8 mouse cellular contexts compared by ENCODE assay signal in genomic region chr16:45409064-45409446, GRCm38 (mm10). TPM values are rescaled to one million over a fixed set of nuclear protein-coding genes. Genes with fewer than 3 reads are reported as not detected.
DNase-seq lines count a peak whose midpoint lies in the region; ATAC-seq and TF ChIP-seq lines count a peak whose summit lies in the region.
"Not testable (repeated sequence)": the region's sequence is repeated elsewhere in the genome, so short reads cannot be mapped to it uniquely, and the experiment has no call there.

No protein-coding gene starts in this region.

- H3K9me3 ChIP-seq in forebrain, embryonic 13.5 days (replicated peaks); heart, embryonic 15.5 days (replicated peaks); intestine, embryonic 14.5 days (ENCODE audit: control insufficient read depth, low read length); limb, embryonic 11.5 days (ENCODE audit: control insufficient read depth, low read length); liver, postnatal 0 days (ENCODE audit: low read length); midbrain, embryonic 14.5 days (ENCODE audit: control insufficient read depth, low read length): not testable (repeated sequence)

- H3K27me3 ChIP-seq in cerebellum, adult 2 months (ENCODE audit: control insufficient read depth, insufficient read depth, low read length); forebrain, embryonic 13.5 days; heart, embryonic 15.5 days; intestine, embryonic 14.5 days (replicated peaks; ENCODE audit: control insufficient read depth, insufficient read depth, low read length); limb, embryonic 11.5 days (ENCODE audit: control insufficient read depth, insufficient read depth, low read length); liver, postnatal 0 days (ENCODE audit: insufficient read depth, low read length); midbrain, embryonic 14.5 days (ENCODE audit: control insufficient read depth, insufficient read depth, low read length); spleen, adult 2 months (ENCODE audit: control insufficient read depth, insufficient read depth, low read length): not testable (repeated sequence)

- TF ChIP-seq POLR2A in cerebellum, adult 2 months (IDR thresholded peaks at IDR 0.05; ENCODE audit: borderline replicate concordance, insufficient read depth, low read length); spleen, adult 2 months (IDR thresholded peaks at IDR 0.05; ENCODE audit: low read depth, low read length): not testable (repeated sequence)

- DNase-seq in cerebellum, adult 2 months; intestine, embryonic 14.5 days (ENCODE audit: low spot score); limb, embryonic 11.5 days (ENCODE audit: low spot score); liver, postnatal 0 days; midbrain, embryonic 14.5 days; spleen, adult 2 months (ENCODE audit: low read depth in 1 of 2, low spot score in 2 of 2): not testable (repeated sequence)

- not testable (repeated sequence) for TF ChIP-seq CTCF in cerebellum, adult 2 months (IDR thresholded peaks at IDR 0.05; ENCODE audit: borderline replicate concordance, insufficient read depth, low read depth, low read length); liver, postnatal 0 days (IDR thresholded peaks at IDR 0.05; ENCODE audit: low read depth); spleen, adult 2 months (IDR thresholded peaks at IDR 0.05; ENCODE audit: extremely low read depth, insufficient read depth, insufficient read length, insufficient replicate concordance)

- peak overlapping the region; percentile 79 for H3K4me3 ChIP-seq in cerebellum, adult 2 months (replicated peaks; ENCODE audit: insufficient read depth, low read depth, low read length)
- H3K4me3 ChIP-seq in forebrain, embryonic 13.5 days, result peak overlapping the region; percentile 66
- H3K4me3 ChIP-seq in heart, embryonic 15.5 days, result peak overlapping the region; percentile 71
- peak overlapping the region; percentile 48 for H3K4me3 ChIP-seq in intestine, embryonic 14.5 days (ENCODE audit: low read depth, low read length)
- peak overlapping the region; percentile 45; the same call in 1 of the 2 replicates for H3K4me3 ChIP-seq in limb, embryonic 11.5 days (ENCODE audit: low read depth, low read length)
- peak overlapping the region; percentile 34; the same call in 1 of the 2 replicates for H3K4me3 ChIP-seq in liver, postnatal 0 days (ENCODE audit: low read depth, low read length)
- H3K4me3 ChIP-seq in midbrain, embryonic 14.5 days (replicated peaks; ENCODE audit: low read depth, low read length), result peak overlapping the region; percentile 70
- peak overlapping the region; percentile 94; the same call in 1 of the 2 replicates for H3K4me3 ChIP-seq in spleen, adult 2 months (ENCODE audit: extremely low read depth, insufficient read depth, insufficient read length)

- peak; percentile 46; the same call in 1 of the 2 replicates for ATAC-seq in forebrain, embryonic 13.5 days
- peak; percentile 35; the same call in 1 of the 2 replicates for ATAC-seq in heart, embryonic 15.5 days (replicated peaks; ENCODE audit: insufficient number of reproducible peaks, insufficient read depth, low FRiP score, low read depth)
- peak; percentile 12; the same call in 1 of the 2 replicates for ATAC-seq in intestine, embryonic 14.5 days (replicated peaks; ENCODE audit: low FRiP score, low TSS enrichment, low read depth)
- 0 out of 2 replicates have a peak, but pooled peaks have one; percentile 22 for ATAC-seq in limb, embryonic 11.5 days (ENCODE audit: insufficient number of reproducible peaks, low FRiP score, low TSS enrichment, low read depth)
- not testable (repeated sequence) for ATAC-seq in liver, postnatal 0 days
- peak; percentile 29 for ATAC-seq in midbrain, embryonic 14.5 days (ENCODE audit: low FRiP score, low TSS enrichment)

- not testable (repeated sequence) for TF ChIP-seq EP300 in liver, postnatal 0 days (IDR thresholded peaks at IDR 0.05; ENCODE audit: low read depth)

- H3K36me3 ChIP-seq in forebrain, embryonic 13.5 days (ENCODE audit: poor library complexity, severe bottlenecking); heart, embryonic 15.5 days; intestine, embryonic 14.5 days (ENCODE audit: control insufficient read depth, insufficient read depth, low read length); limb, embryonic 11.5 days (ENCODE audit: control insufficient read depth, insufficient read depth, low read length); liver, postnatal 0 days (replicated peaks; ENCODE audit: insufficient read depth, low read length); midbrain, embryonic 14.5 days (ENCODE audit: control insufficient read depth, insufficient read depth, low read length); spleen, adult 2 months (ENCODE audit: control insufficient read depth, insufficient read depth, low read length): not testable (repeated sequence)

- not testable (repeated sequence) for H3K4me1 ChIP-seq in cerebellum, adult 2 months (ENCODE audit: control insufficient read depth, insufficient read depth, low read length); forebrain, embryonic 13.5 days; heart, embryonic 15.5 days (replicated peaks); intestine, embryonic 14.5 days (replicated peaks; ENCODE audit: control insufficient read depth, insufficient read depth, low read length); limb, embryonic 11.5 days (ENCODE audit: control insufficient read depth, insufficient read depth, low read length); liver, postnatal 0 days (ENCODE audit: insufficient read depth); midbrain, embryonic 14.5 days (ENCODE audit: control insufficient read depth, insufficient read depth, low read length); spleen, adult 2 months (ENCODE audit: control insufficient read depth, insufficient read depth, insufficient read length)

- peak overlapping the region; percentile 69 for H3K4me2 ChIP-seq in forebrain, embryonic 13.5 days
- peak overlapping the region; percentile 91 for H3K4me2 ChIP-seq in heart, embryonic 15.5 days
- H3K4me2 ChIP-seq in intestine, embryonic 14.5 days (ENCODE audit: low read length), result peak overlapping the region; percentile 55
- H3K4me2 ChIP-seq in limb, embryonic 11.5 days (ENCODE audit: low read depth, severe bottlenecking), result peak overlapping the region; percentile 88; the same call in 1 of the 2 replicates
- H3K4me2 ChIP-seq in liver, postnatal 0 days (ENCODE audit: low read depth, low read length), result peak overlapping the region; percentile 67
- peak overlapping the region; percentile 56 for H3K4me2 ChIP-seq in midbrain, embryonic 14.5 days (ENCODE audit: low read length)

- WGBS in cerebellum, adult 2 months, result 10% methylated on average over 7 of the region's 7 CpGs
- WGBS in forebrain, embryonic 13.5 days, result 36% methylated on average over 7 of the region's 7 CpGs
- 30% methylated on average over 7 of the region's 7 CpGs for WGBS in heart, embryonic 15.5 days
- WGBS in intestine, embryonic 14.5 days, result 30% methylated on average over 7 of the region's 7 CpGs
- 39% methylated on average over 7 of the region's 7 CpGs for WGBS in limb, embryonic 11.5 days
- 36% methylated on average over 7 of the region's 7 CpGs for WGBS in liver, postnatal 0 days (ENCODE audit: insufficient replicate concordance)
- WGBS in midbrain, embryonic 14.5 days, result 32% methylated on average over 7 of the region's 7 CpGs
- WGBS in spleen, adult 2 months, result 29% methylated on average over 7 of the region's 7 CpGs

- not testable (repeated sequence) for H3K27ac ChIP-seq in cerebellum, adult 2 months (ENCODE audit: insufficient read depth, low read length); forebrain, embryonic 13.5 days; intestine, embryonic 14.5 days (ENCODE audit: low read depth); limb, embryonic 11.5 days (replicated peaks; ENCODE audit: low read depth, low read length); liver, postnatal 0 days (ENCODE audit: low read depth); spleen, adult 2 months (ENCODE audit: insufficient read depth, low read length)
- H3K27ac ChIP-seq in heart, embryonic 15.5 days, result peak overlapping the region; percentile 66
- H3K27ac ChIP-seq in midbrain, embryonic 14.5 days (replicated peaks; ENCODE audit: low read depth, low read length), result peak overlapping the region; percentile 98

- H3K9ac ChIP-seq in forebrain, embryonic 13.5 days, result peak overlapping the region; percentile 84
- 0 out of 2 replicates have a peak overlapping the region, but pooled peaks have one; percentile 69 for H3K9ac ChIP-seq in heart, embryonic 15.5 days
- H3K9ac ChIP-seq in intestine, embryonic 14.5 days (ENCODE audit: low read length), result peak overlapping the region; percentile 38; the same call in 1 of the 2 replicates
- not testable (repeated sequence) for H3K9ac ChIP-seq in limb, embryonic 11.5 days (ENCODE audit: low read length); liver, postnatal 0 days (replicated peaks)
- H3K9ac ChIP-seq in midbrain, embryonic 14.5 days (replicated peaks; ENCODE audit: low read length), result peak overlapping the region; percentile 94

RNA-seq across cellular contexts. Expression of gene Cd200, which starts 0.2 kb away (rescaled TPM):
- polyA plus RNA-seq in cerebellum, adult 2 months (2012; rRNA removed), result 68.1 and 69.7 TPM in 2 replicates
- polyA plus RNA-seq in forebrain, embryonic 13.5 days (2015; fragmentation: Nextera tagmentation; extraction: Ambion mirVana), result 102 and 126 TPM in 2 replicates
- 28.7 and 33.1 TPM in 2 replicates for polyA plus RNA-seq in heart, embryonic 15.5 days (2015; fragmentation: Nextera tagmentation; extraction: Ambion mirVana)
- 35.5 and 41.7 TPM in 2 replicates for polyA plus RNA-seq in intestine, embryonic 14.5 days (2014; fragmentation: Nextera tagmentation; extraction: Ambion mirVana)
- polyA plus RNA-seq in limb, embryonic 11.5 days (2014; fragmentation: Nextera tagmentation; extraction: Ambion mirVana), result 2.8 and 4.2 TPM in 2 replicates
- 3.2 and 4.3 TPM in 2 replicates for polyA plus RNA-seq in liver, postnatal 0 days (2015; fragmentation: Nextera tagmentation; extraction: Ambion mirVana)
- polyA plus RNA-seq in midbrain, embryonic 14.5 days (2014; fragmentation: Nextera tagmentation; extraction: Ambion mirVana), result 299 and 365 TPM in 2 replicates
- 52.7 and 56.1 TPM in 2 replicates for polyA plus RNA-seq in spleen, adult 2 months (2012; rRNA removed)

Comparison
In these comparisons a context has a peak if more than half of its experiments do, and no peak if none do; other contexts are left out.
1. H3K4me3 ChIP-seq: peak in every context shown above with its lines; median percentile 94 in spleen, adult 2 months; 79 in cerebellum, adult 2 months; 71 in heart, embryonic 15.5 days; 70 in midbrain, embryonic 14.5 days; 66 in forebrain, embryonic 13.5 days; 48 in intestine, embryonic 14.5 days; 45 in limb, embryonic 11.5 days; 34 in liver, postnatal 0 days.